ENCODE assay signal across 12 mouse cellular contexts in genomic region chr5:76138071-76138470, GRCm38 (mm10).
"Had no signal": no experiment of that assay in that cellular context is flagged by ENCODE, and none has a peak within 500 bp of the region (broad histone marks: within the 10 kb centered on the region; RNA-seq: fewer than 3 reads in every experiment).

No protein-coding gene starts in this region.

- H3K27me3 ChIP-seq: neural tube, embryonic 15.5 days had no signal

- ATAC-seq: lung, postnatal 0 days had no signal

- H3K4me2 ChIP-seq: neural tube, embryonic 15.5 days had no signal

- H3K9me3 ChIP-seq: limb, embryonic 10.5 days; midbrain, embryonic 10.5 days; neural tube, embryonic 15.5 days had no signal

- H3K4me3 ChIP-seq: left cerebral cortex, adult 2 months; limb, embryonic 10.5 days; midbrain, embryonic 10.5 days; myocyte; neural tube, embryonic 15.5 days had no signal

- DNase-seq: kidney, postnatal 14 days; lung, adult 2 months; right cerebral cortex, adult 18-20 months; right cerebral cortex, postnatal 25 days; thymus, postnatal 4 days had no signal

- H3K36me3 ChIP-seq: limb, embryonic 10.5 days; midbrain, embryonic 10.5 days; neural tube, embryonic 15.5 days had no signal

- H3K9ac ChIP-seq: liver, embryonic 14.5 days; neural tube, embryonic 15.5 days had no signal

- H3K27ac ChIP-seq: left cerebral cortex, adult 2 months; limb, embryonic 10.5 days; liver, embryonic 14.5 days; midbrain, embryonic 10.5 days; neural tube, embryonic 15.5 days had no signal
